Mouse (Mus musculus): ENCODE data around the gene Rasd1. TPM values are rescaled to one million over a fixed set of nuclear protein-coding genes. Genes with fewer than 3 reads are reported as not detected.

The Rasd1 gene
- 0.24 TPM for polyA plus RNA-seq (2017; shearing (Covaris generic))

DNA sequence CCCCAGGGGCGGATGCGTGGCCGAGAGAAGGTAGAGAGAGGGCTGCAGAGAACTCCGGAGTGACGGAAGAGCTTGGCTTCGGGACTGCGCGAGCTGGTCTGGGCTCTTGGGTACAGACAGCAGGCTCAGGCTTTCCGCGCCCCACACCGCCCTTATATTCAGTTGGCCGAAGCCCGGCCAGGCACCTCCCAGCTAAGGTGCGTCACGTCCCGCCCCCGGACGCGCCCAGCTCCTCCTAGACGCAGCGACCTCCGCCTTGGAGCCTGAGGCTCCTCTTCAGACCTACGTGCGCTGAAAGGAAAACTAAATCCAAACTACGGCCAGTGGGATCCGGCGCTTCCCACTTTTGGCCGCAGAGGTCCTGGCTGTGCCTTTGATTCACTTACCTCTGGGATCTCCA lies at the start of gene Rasd1:
Rasd1 (minus strand) TSS at position 127 of the 400 bp plus-strand sequence.

DNA sequence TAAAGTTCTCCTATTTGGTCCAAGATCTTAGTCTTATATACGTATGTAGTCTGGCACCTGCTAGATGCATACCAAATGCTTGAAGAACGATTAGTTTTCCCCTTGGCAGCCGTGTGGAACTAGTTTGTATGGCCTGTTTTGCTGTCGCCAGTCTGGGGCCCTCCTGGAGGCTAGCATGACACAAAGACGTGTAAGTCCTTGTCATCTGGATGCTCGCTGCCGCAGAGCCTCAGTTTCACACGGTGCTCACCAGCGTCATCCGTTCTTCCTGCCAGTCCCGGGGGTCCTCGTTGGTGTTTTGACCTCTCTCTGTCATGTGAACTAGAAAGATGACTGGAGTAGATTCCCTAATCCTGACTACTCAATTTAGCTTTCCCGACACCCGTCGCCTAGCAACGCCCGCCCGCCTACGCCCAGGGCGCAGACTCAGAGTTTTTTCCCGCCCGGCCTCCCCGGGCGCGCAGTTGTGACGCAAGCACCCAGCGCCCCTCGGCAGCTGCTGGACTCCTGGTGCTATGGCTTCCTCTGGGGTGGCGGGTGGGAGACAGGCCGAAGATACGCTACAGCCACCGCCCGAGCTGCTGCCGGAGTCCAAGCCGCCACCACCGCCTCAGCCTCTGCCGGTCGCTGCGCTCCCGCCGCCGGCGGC lies 16.9 kb downstream of the Rasd1 start, which contains the start of gene Med9:
Med9 (plus strand) TSS at position 455 of the 649 bp plus-strand sequence.

Other genes with a start within 250 kb of the Rasd1 start
- 0.32 TPM for gene Pld6, start 177.3 kb downstream of the Rasd1 start, polyA plus RNA-seq (2017; shearing (Covaris generic))
- gene Flcn, start 154.9 kb downstream of the Rasd1 start, polyA plus RNA-seq (2017; shearing (Covaris generic)): 84.7 TPM
- gene Nt5m, start 125.5 kb downstream of the Rasd1 start, polyA plus RNA-seq (2017; shearing (Covaris generic)): 11.5 TPM
- 110 TPM for gene Cops3, start 125.1 kb downstream of the Rasd1 start, polyA plus RNA-seq (2017; shearing (Covaris generic))
- 12.2 TPM for gene Med9, start 16.7 kb downstream of the Rasd1 start, polyA plus RNA-seq (2017; shearing (Covaris generic))
- gene Pemt, start 81.5 kb upstream of the Rasd1 start, polyA plus RNA-seq (2017; shearing (Covaris generic)): 2.7 TPM
- 11.0 TPM for gene Rai1, start 140.1 kb upstream of the Rasd1 start, polyA plus RNA-seq (2017; shearing (Covaris generic))